Mouse (Mus musculus) layer of hippocampus, postnatal 36 days (tissue): ENCODE measurements around the gene Fyb. TPM values are rescaled to one million over a fixed set of nuclear protein-coding genes. Genes with fewer than 3 reads are reported as not detected.

Experiments
- DNase-seq, 2 experiments: peaks; one replicate each; pipeline ENCODE4 v3.0.0; 2022
- total RNA-seq, 2 experiments: library from RNA; stranded (reverse); gene quantifications; 2 replicates each; pipeline ENCODE4 v1.2.3; 2021

Gene Fyb
- total RNA-seq, 2 experiments from 2014 or later, result 5.9 to 8.3 TPM

DNA sequence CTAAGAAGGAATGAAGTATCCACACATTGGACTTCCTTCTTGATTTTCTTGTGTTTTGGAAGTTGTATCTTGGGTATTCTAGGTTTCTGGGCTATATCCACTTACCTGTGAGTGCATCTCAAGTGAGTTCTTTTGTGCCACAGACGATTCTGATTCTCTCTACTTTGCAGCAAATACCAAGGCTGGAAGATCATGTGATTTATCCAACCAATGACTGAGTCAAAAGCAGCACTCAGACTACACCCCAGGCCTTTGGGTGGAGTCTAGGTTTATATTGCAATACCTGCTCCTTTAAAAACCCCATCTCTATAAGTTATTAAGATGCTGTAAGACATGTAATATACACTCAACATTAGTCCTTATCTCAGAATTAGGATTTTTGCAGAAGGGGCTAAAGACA lies 77.7 kb downstream of the Fyb start:
- DNase-seq, result no peak

DNA sequence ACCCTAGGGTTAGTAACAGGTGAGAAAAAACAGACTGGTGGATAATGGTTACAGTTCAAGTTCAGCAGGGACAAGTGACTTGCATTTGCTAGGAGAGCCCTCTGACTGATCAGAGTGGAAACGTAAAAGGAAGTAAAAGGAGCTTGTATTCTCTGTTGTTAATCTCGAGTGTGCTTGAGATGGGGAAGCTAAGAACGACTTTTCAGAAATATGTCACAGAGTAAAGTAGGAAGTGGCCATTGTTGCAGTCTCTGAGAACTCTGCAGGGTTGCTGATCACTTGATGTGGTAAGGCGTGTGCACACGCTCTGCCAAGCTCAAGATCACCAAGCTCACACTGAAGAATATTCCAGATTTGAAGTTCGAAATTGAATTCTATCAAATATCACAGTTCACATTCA lies 78.7 kb downstream of the Fyb start:
- DNase-seq, result no peak

GRCm38 (mm10) chr15:6602003-6602402 lies 79.3 kb downstream of the Fyb start:
- no peak for DNase-seq

- no peak for DNase-seq
These were observed 88.0 kb downstream of the Fyb start for GRCm38 (mm10) chr15:6610703-6611102.

DNA sequence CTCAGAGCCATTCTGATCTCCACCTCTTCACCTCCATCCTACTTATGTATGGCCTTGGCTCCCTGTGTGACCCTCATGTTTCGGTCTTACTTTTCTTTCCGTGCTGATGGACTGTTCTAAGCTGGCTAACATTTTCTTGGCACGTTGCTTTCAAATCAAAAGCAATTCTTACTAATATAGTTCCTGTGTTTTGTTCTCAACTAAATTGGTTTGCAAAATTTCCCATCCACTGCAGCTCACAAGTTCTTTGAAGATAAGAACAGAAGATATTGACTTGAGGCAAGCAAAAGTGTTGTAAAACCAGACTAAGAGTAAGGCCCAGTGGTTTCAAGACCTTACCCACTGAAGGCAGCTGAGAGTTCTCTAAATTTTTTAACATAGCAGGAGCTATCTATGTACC lies 90.2 kb downstream of the Fyb start:
- DNase-seq, result no peak

GRCm38 (mm10) chr15:6616382-6617149 lies 93.9 kb downstream of the Fyb start:
- DNase-seq, result no peak

DNA sequence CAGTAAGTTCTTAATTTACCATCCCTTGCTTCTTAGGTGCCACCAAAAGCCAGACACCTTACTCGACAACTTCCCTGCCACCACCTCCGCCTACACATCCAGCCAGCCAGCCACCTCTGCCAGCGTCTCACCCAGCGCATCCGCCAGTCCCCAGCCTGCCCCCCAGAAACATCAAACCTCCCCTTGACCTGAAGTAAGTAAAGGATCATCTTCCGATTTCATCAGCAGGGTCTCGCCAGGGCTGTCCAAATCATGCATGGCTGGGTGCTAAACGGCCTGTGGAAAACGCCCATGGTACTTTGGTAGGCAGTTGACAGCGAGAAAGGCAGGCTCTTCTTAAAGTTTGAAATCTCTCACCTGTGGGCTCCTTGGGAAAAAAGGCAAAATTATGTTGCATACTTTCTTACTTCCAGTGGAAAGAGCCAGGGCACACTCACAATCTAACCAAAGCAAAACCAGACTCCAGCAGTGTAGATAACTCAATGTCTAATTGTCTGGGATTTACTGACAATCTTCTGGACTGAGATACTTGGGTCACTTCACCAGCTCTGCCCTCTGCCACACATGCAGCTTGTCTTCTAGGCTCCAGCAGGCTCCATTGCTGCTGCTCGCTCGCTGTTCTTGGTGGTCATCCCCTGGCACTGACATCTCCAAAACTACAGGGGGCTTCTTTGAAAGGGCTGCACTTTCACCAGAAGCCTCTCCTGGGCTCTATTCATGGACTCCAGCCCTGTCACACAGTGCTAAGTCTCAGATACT lies 97.1 kb downstream of the Fyb start:
- DNase-seq, result no peak

DNA sequence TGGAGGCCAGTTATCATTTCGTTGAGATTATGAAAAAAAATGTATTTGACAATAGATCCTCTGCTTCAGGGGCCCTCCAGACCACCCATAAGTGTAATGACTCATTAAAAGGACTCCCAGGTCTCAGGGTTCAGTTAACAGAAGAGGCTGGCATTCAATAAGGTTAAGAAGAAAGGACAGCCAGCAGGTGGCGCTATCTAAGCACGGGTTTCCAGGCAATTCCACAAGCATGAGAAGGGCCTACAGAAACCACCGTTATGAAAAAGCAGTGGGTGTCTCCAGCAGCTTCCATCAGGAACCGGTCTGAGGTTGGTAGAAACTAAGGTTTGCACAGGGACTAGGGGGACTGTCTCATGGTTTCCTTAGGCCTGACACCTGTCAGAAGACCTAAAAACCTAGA lies 99.9 kb downstream of the Fyb start:
- DNase-seq, result peak; percentile 62 to 75

- no peak for DNase-seq
These were observed 101.0 kb downstream of the Fyb start for GRCm38 (mm10) chr15:6623529-6624228.

- peak in 1 of 2 experiments; percentile 16 for DNase-seq
These were observed 101.9 kb downstream of the Fyb start for GRCm38 (mm10) chr15:6624365-6625182.

GRCm38 (mm10) chr15:6625607-6626033 lies 103.0 kb downstream of the Fyb start:
- peak; percentile 23 to 28 for DNase-seq

- DNase-seq, result no peak
These were observed 103.5 kb downstream of the Fyb start for GRCm38 (mm10) chr15:6626123-6626522.

DNA sequence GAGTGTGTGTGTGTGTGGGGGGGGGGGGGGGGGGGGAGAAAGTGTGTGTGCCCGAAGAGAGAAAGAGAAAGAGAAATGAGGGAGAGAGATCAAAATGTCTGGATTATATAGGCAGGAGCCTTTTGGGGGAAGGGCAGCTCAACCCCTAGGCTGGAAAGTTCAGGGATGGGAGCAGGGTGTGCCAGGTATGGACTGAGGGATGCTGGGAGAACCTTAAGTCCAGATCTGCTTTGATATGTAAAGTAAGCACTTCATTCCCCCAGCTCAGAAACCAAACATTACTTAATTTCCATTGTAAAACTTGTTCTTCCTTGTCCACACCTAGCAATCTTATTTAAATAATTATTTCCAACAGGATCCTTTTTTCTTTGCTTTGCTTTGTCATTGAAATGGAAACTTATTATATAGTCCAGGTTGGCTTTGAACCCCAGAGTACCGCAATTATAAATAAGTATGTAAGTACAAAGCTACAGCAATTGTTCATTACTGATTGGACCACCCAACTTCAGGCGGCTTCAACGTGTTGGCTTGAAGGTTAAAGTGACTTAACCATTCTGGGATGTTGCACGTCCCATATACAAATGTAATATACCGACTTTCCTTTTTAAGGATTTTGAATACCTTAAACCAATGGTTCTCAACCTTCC lies 105.9 kb downstream of the Fyb start:
- no peak for DNase-seq

- DNase-seq, result no peak
These were observed 106.5 kb downstream of the Fyb start for GRCm38 (mm10) chr15:6629174-6629573.

DNA sequence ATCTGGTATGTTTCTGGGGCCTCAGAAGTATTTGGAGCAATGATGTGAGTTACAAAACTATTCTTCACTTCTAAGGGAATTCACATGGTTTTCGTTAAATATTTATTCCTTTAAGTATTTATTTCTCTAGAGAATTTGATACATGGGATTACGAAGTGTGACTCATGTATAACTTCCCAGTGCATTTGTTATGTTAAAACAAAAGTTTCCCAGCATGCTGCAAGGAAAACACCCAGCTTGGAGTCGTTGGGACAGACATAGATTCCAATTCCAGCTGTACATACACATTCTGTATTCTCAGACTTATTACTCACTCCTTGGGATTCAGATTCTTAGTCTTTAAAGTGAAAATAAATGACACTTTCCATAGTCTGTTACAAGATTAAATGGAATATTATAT lies 112.8 kb downstream of the Fyb start:
- DNase-seq, result no peak

DNA sequence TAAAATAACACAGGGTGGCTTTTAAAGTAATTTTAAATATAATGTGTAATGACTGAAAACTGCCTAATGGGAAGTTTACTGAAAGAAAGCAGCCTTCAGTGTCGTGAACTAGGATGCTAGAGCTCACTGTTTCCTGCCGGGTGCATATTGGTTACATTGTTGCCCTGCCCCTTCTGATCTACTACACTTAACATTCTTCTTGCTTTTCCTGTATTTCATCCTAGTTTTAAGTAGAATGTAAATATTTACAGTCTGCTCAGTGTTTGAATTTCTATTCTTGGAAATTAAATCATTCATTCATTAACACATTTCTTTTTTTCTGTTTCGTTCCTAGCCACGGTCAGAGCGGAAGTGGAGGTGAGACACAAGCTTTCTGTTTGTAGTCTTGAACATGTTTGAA lies 119.6 kb downstream of the Fyb start:
- no peak for DNase-seq

GRCm38 (mm10) chr15:6645498-6645897 lies 122.8 kb downstream of the Fyb start:
- DNase-seq, result no peak

DNA sequence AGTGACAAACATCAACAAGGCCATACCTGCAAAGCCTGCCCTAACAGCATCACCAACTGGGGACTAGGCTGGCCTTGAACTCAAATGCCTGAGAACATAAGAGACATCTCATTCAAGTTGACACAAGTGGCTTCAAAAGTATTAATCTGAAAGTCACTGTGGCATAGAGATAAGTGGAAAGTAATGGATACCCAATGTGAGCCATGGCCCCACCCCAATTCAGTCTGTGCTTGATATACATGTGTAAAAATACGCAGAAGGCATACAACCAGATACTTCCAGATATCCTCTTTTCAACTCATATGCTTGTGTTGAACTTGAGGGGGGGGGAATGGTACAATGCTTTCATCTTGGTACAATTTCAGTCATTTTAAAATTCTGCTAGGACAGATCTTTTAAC lies 124.4 kb downstream of the Fyb start:
- DNase-seq, result no peak

GRCm38 (mm10) chr15:6648757-6649403 lies 126.2 kb downstream of the Fyb start:
- no peak for DNase-seq

GRCm38 (mm10) chr15:6653046-6653445 lies 130.4 kb downstream of the Fyb start:
- no peak for DNase-seq

DNA sequence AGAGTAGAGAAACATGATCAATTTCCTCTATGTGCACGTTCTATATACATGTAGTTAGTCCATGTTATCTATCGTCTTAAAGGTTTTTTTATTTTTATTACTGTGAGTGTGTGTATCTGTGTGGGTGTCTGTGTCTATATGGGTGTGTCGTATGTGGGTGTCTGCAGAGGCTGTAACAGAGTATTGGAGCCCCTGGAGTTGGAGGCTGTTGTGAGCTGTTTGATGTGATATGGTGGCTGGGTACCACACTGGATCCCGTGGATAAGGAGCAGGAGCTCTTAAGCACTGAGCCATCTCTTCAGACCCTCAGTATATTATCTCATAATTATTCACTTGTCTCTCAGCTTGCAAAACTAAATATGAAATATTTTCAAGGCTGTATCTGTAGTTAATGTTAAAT lies 135.4 kb downstream of the Fyb start:
- no peak for DNase-seq
